Mouse (Mus musculus) olfactory bulb, adult 2 months (tissue): ENCODE results near the gene Eif2s2.

ENCODE experiments used
- CTCF ChIP-seq: fragments of 200-500 bp; IDR thresholded peaks from 2 replicates; pipeline ENCODE4 v1.5.1; 2012; ENCODE audit warnings: low read depth, mild to moderate bottlenecking, low read length, moderate library complexity; ENCODE audit not compliant: insufficient read depth
- POLR2A ChIP-seq: fragments of 200-500 bp; IDR thresholded peaks from 2 replicates; pipeline ENCODE4 v1.6.1; 2012; ENCODE audit warnings: mild to moderate bottlenecking, low read depth, low read length, moderate library complexity; ENCODE audit not compliant: insufficient read depth

- TF ChIP-seq POLR2A (no peak), CTCF (no peak)
These were observed 35.6 kb upstream of the Eif2s2 start for GRCm38 (mm10) chr2:154928298-154928697.
